Mouse (Mus musculus) limb, embryonic 14.5 days (tissue): Measurements from ENCODE around the gene Scube2. TPM values are rescaled to one million over a fixed set of nuclear protein-coding genes. Genes with fewer than 3 reads are reported as not detected.

ENCODE experiments used
- ATAC-seq: fragments of 200-750 bp; cut with Nextera tagmentation; 2 replicates; pipeline ENCODE4 v1.8.0; 2017; ENCODE audit warnings: low read depth, moderate number of reproducible peaks, moderate TSS enrichment; ENCODE audit not compliant: low FRiP score
- DNase-seq: peaks from one replicate; pipeline ENCODE4 v3.0.0-alpha.2; 2015; ENCODE audit warnings: low spot score
- H3K27ac ChIP-seq: fragments of 300-500 bp; sonication (generic); replicated peaks from 2 replicates; pipeline ENCODE4 v1.5.1; 2014; ENCODE audit warnings: low read depth, mild to moderate bottlenecking, low read length, moderate library complexity, mixed read lengths
- H3K27me3 ChIP-seq: fragments of 300-500 bp; sonication (generic); 2 replicates; pipeline ENCODE4 v1.6.1; 2014; ENCODE audit warnings: low read length, mixed read lengths; ENCODE audit not compliant: control insufficient read depth, insufficient read depth
- H3K36me3 ChIP-seq: fragments of 300-500 bp; sonication (generic); 2 replicates; pipeline ENCODE4 v1.6.1; 2014; ENCODE audit warnings: mild to moderate bottlenecking, low read length, moderate library complexity, mixed read lengths; ENCODE audit not compliant: control insufficient read depth, insufficient read depth
- H3K4me1 ChIP-seq: fragments of 300-500 bp; sonication (generic); 2 replicates; pipeline ENCODE4 v1.6.1; 2014; ENCODE audit warnings: antibody characterized with exemption, low read length, mixed read lengths; ENCODE audit not compliant: control insufficient read depth, insufficient read depth
- H3K4me2 ChIP-seq: fragments of 300-500 bp; sonication (generic); replicated peaks from 2 replicates; pipeline ENCODE4 v1.6.1; 2014; ENCODE audit warnings: low read depth, mild to moderate bottlenecking, low read length, moderate library complexity; ENCODE audit not compliant: severe bottlenecking
- H3K4me3 ChIP-seq: fragments of 300-500 bp; sonication (generic); replicated peaks from 2 replicates; pipeline ENCODE4 v1.5.1; 2014; ENCODE audit warnings: low read length
- H3K9ac ChIP-seq: fragments of 300-500 bp; sonication (generic); 2 replicates; pipeline ENCODE4 v1.6.1; 2014; ENCODE audit warnings: mild to moderate bottlenecking, low read depth, low read length, moderate library complexity; ENCODE audit not compliant: severe bottlenecking
- H3K9me3 ChIP-seq: fragments of 300-500 bp; sonication (generic); 2 replicates; pipeline ENCODE4 v1.6.1; 2016; ENCODE audit warnings: low read length; ENCODE audit not compliant: control insufficient read depth
- POLR2A ChIP-seq: fragments of 200-500 bp; IDR thresholded peaks from 2 replicates; pipeline ENCODE4 v1.8.0; 2012; ENCODE audit warnings: inconsistent platforms, mild to moderate bottlenecking, moderate library complexity, borderline replicate concordance; ENCODE audit not compliant: insufficient read depth, insufficient read length; ENCODE audit errors: extremely low read depth
- WGBS: fragments of 180-500 bp; shearing (Covaris S2); extraction: QIAGEN DNeasy Blood & Tissue Kit; methylation state at CpG from one replicate; pipeline ENCODE4 v1.1.7; 2014; 5-methylcytosine and 5-hydroxymethylcytosine counted together
- polyA plus RNA-seq, 2 experiments: library from polyadenylated mRNA; depleted of rRNA in 1 of 2; stranded (reverse) in 1 of 2; unstranded in 1 of 2; fragments of >200 nt; fragmentation: Nextera tagmentation in 1 of 2; extraction: Ambion mirVana in 1 of 2; gene quantifications; 2 replicates each; pipeline versions ENCODE4 v1.2.1 to v1.2.3; 2012 to 2014

Scube2 gene
- polyA plus RNA-seq, 2 experiments: 5.2 to 11.7 TPM

DNA sequence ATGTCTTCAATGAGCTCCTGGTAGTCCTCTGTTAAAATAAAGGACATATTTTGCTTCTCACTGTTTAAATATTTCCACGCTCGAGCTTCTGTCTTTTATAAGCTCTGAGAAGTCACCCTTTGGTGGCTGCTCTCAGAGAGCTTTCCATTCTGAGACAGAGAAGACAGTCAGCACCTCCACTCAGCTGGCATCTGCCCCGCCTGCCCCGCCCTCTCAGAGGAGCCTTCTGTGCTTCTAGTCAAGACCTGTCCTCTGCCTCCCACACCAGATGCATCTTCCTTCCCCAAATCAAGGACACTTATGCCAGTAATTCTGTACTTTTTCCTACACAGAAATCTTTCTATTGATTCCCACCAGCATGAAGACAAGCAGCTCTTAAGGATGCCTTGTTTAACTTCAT is 64.9 kb downstream of the Scube2 start:
- no peak overlapping the region for H3K4me2 ChIP-seq
- no peak for TF ChIP-seq POLR2A
- WGBS: 74% methylated on average over 4 of the region's 4 CpGs
- no peaks in the 10 kb centered on the region for H3K36me3 ChIP-seq
- H3K9me3 ChIP-seq: no peaks in the 10 kb centered on the region
- H3K4me3 ChIP-seq: no peak overlapping the region
- DNase-seq (no peak), ATAC-seq (no peak)
- no peak overlapping the region for H3K9ac ChIP-seq
- no peak overlapping the region for H3K27ac ChIP-seq
- no peaks in the 10 kb centered on the region for H3K4me1 ChIP-seq
- no peaks in the 10 kb centered on the region for H3K27me3 ChIP-seq

GRCm38 (mm10) chr7:109799168-109799567 is 66.3 kb downstream of the Scube2 start:
- no peaks in the 10 kb centered on the region for H3K4me1 ChIP-seq
- TF ChIP-seq POLR2A: no peak
- H3K9ac ChIP-seq: no peak overlapping the region
- H3K9me3 ChIP-seq: no peaks in the 10 kb centered on the region
- no peak overlapping the region for H3K4me2 ChIP-seq
- no peaks in the 10 kb centered on the region for H3K36me3 ChIP-seq
- no peak overlapping the region for H3K27ac ChIP-seq
- ATAC-seq (no peak), DNase-seq (peak; percentile 58)
- no peaks in the 10 kb centered on the region for H3K27me3 ChIP-seq
- 80% methylated on average over 11 of the region's 11 CpGs for WGBS
- no peak overlapping the region for H3K4me3 ChIP-seq

DNA sequence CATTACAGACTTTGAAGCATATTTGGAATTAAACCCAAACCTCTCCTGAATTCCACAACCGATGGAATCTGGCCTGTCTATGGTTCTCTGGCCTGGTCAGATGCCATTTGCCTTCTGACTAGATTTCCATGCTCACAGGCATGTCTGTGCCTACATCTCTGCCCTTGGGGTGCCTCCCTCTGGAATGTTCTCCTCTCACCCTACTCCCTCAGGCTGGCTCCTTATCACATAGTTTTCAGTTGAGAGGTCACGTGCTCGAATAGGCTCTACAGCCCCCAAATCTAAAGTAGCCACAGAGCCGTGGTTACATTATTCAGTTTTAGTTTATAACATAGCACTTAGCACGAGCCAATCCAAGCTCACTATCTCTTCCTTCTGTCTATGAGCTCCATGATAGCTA is 69.9 kb downstream of the Scube2 start:
- H3K4me3 ChIP-seq: no peak overlapping the region
- no peaks in the 10 kb centered on the region for H3K36me3 ChIP-seq
- DNase-seq (no peak), ATAC-seq (no peak)
- WGBS: 66% methylated on average over 5 of the region's 5 CpGs
- TF ChIP-seq POLR2A: no peak
- H3K9ac ChIP-seq: no peak overlapping the region
- no peaks in the 10 kb centered on the region for H3K27me3 ChIP-seq
- H3K4me1 ChIP-seq: no peaks in the 10 kb centered on the region
- no peaks in the 10 kb centered on the region for H3K9me3 ChIP-seq
- H3K27ac ChIP-seq: no peak overlapping the region
- no peak overlapping the region for H3K4me2 ChIP-seq

GRCm38 (mm10) chr7:109794556-109794955 is 70.9 kb downstream of the Scube2 start:
- no peak for TF ChIP-seq POLR2A
- no peak for ATAC-seq
- WGBS: 50% methylated on average over 2 of the region's 2 CpGs

DNA sequence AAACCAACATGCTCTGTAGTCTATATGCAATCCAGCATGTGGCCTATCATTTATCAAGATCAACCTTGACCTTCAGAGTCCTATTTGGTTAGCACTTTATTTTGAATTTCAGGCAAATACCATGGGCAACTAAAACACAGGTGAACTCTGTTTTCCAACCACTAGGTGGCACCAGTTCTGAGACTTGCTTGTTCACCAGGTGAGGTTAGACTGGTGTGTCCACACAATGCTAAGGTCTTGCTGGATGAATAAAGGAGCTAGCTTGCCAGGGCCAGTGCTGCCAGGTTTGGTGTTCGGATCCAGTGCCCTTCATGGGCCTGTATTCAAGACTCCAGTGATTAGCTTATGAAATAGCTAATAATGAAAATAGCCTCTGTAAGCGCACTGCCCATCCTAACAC is 72.7 kb downstream of the Scube2 start:
- Histone ChIP-seq H3K9me3 (no peaks in the 10 kb centered on the region), H3K27ac (no peak overlapping the region), H3K4me1 (no peaks in the 10 kb centered on the region), H3K36me3 (no peaks in the 10 kb centered on the region), H3K4me2 (no peak overlapping the region), H3K27me3 (no peaks in the 10 kb centered on the region), H3K9ac (no peak overlapping the region), H3K4me3 (no peak overlapping the region)
- no peak for TF ChIP-seq POLR2A
- DNase-seq: peak; percentile 76
- 73% methylated on average over 2 of the region's 2 CpGs for WGBS
- ATAC-seq: no peak

More at GRCm38 (mm10) chr7:109794556-109794955, 70.9 kb downstream of the Scube2 start:
- H3K9me3 ChIP-seq: no peaks in the 10 kb centered on the region
- H3K36me3 ChIP-seq: no peaks in the 10 kb centered on the region
- DNase-seq: no peak
- H3K4me1 ChIP-seq: no peaks in the 10 kb centered on the region
- H3K27ac ChIP-seq: no peak overlapping the region
- H3K9ac ChIP-seq: no peak overlapping the region
- no peaks in the 10 kb centered on the region for H3K27me3 ChIP-seq
- H3K4me2 ChIP-seq: no peak overlapping the region
- no peak overlapping the region for H3K4me3 ChIP-seq

GRCm38 (mm10) chr7:109790818-109791217 is 74.7 kb downstream of the Scube2 start:
- WGBS: 72% methylated on average over 3 of the region's 3 CpGs
- Histone ChIP-seq H3K9ac (no peak overlapping the region), H3K36me3 (no peaks in the 10 kb centered on the region), H3K4me2 (no peak overlapping the region), H3K4me3 (no peak overlapping the region), H3K4me1 (no peaks in the 10 kb centered on the region), H3K27me3 (no peaks in the 10 kb centered on the region), H3K9me3 (no peaks in the 10 kb centered on the region), H3K27ac (no peak overlapping the region)
- TF ChIP-seq POLR2A: no peak
- DNase-seq: no peak
- ATAC-seq: no peak
